Mouse (Mus musculus) heart, embryonic 12.5 days (tissue): ENCODE results near the gene Elavl4. TPM values are rescaled to one million over a fixed set of nuclear protein-coding genes. Genes with fewer than 3 reads are reported as not detected.

Experiments used
- ATAC-seq: fragments of 200-750 bp; cut with Nextera tagmentation; 2 replicates; pipeline ENCODE4 v1.8.0; 2017; ENCODE audit warnings: moderate TSS enrichment, moderate library complexity; ENCODE audit not compliant: insufficient number of reproducible peaks, low FRiP score
- H3K27ac ChIP-seq: fragments of 300-500 bp; sonication (generic); 2 replicates; pipeline ENCODE4 v1.5.1; 2016; ENCODE audit warnings: mild to moderate bottlenecking, moderate library complexity; ENCODE audit not compliant: poor library complexity, severe bottlenecking
- H3K27me3 ChIP-seq: fragments of 300-500 bp; sonication (generic); replicated peaks from 2 replicates; pipeline ENCODE4 v1.6.1; 2016; ENCODE audit warnings: mild to moderate bottlenecking, moderate library complexity
- H3K36me3 ChIP-seq: fragments of 300-500 bp; sonication (generic); 2 replicates; pipeline ENCODE4 v1.6.1; 2016; ENCODE audit warnings: mild to moderate bottlenecking, moderate library complexity
- H3K4me1 ChIP-seq: fragments of 300-500 bp; sonication (generic); replicated peaks from 2 replicates; pipeline ENCODE4 v1.6.1; 2016; ENCODE audit warnings: mild to moderate bottlenecking
- H3K4me2 ChIP-seq: fragments of 300-500 bp; sonication (generic); 2 replicates; pipeline ENCODE4 v1.6.1; 2016; ENCODE audit warnings: mild to moderate bottlenecking, moderate library complexity
- H3K4me3 ChIP-seq: fragments of 300-500 bp; sonication (generic); 2 replicates; pipeline ENCODE4 v1.5.1; 2016; ENCODE audit warnings: mild to moderate bottlenecking
- H3K9ac ChIP-seq: fragments of 300-500 bp; sonication (generic); 2 replicates; pipeline ENCODE4 v1.6.1; 2016; ENCODE audit warnings: mild to moderate bottlenecking, moderate library complexity
- H3K9me3 ChIP-seq: fragments of 300-500 bp; sonication (generic); replicated peaks from 2 replicates; pipeline ENCODE4 v1.6.1; 2016; ENCODE audit warnings: mild to moderate bottlenecking, moderate library complexity
- WGBS: fragments of 180-500 bp; shearing (Covaris S2); methylation state at CpG from one replicate; pipeline ENCODE4 v1.1.7; 2016; 5-methylcytosine and 5-hydroxymethylcytosine counted together
- polyA plus RNA-seq: library from polyadenylated mRNA; unstranded; fragments of >200 nt; fragmentation: Nextera tagmentation; extraction: Ambion mirVana; gene quantifications from 2 replicates; pipeline ENCODE4 v1.2.1, GENCODE M21; 2016

Elavl4 gene
- polyA plus RNA-seq, 1 experiment from 2014 or later: 3.3 TPM

DNA sequence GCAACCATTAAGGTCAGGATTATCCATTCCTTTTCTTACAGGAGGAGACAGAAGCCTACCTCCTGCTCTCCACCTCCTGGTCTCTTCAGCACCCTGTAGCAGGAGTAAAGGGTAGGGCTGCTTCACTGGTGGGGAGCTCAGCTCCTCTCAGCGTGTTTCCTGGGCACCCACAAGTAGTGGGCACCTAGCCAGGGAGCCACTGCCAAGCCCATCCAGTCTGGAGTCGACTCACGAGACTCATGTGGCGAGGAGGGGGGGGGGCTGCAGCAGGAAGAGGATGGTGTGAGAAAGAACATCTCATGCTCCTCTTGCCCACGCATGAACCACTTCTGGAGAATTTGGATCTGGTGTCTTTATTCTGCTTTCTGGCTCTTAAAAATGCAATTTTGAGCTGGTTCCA, 186.5 kb downstream of the Elavl4 start:
- no peak overlapping the region for H3K4me3 ChIP-seq
- WGBS: 81% methylated on average over 5 of the region's 5 CpGs
- no peak for ATAC-seq
- H3K27ac ChIP-seq: no peak overlapping the region
- H3K4me2 ChIP-seq: no peak overlapping the region
- H3K36me3 ChIP-seq: no peaks in the 10 kb centered on the region
- H3K4me1 ChIP-seq: no peaks in the 10 kb centered on the region
- no peak overlapping the region for H3K9ac ChIP-seq
- H3K9me3 ChIP-seq: no peaks in the 10 kb centered on the region
- H3K27me3 ChIP-seq: no peaks in the 10 kb centered on the region

DNA sequence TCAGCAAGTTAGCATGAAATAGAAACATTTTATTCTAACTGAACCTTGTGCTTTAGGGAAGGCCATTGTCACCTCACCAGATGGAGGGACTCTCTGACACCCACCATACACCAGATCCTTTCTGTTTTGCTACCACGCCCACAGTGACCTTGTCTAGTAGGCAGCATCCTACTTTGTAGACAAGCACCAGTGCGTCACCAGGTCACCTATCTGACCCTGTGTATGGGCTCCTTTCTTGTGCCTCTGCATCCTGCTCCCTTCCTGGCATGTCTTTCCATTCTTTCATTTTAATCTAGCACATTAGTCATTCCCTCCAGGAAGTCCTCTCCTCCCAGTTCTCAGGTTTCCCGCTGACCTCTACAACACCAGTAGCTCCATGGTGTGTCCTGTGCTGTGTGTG, 190.1 kb downstream of the Elavl4 start:
- Histone ChIP-seq H3K27ac (no peak overlapping the region), H3K4me2 (no peak overlapping the region), H3K36me3 (no peaks in the 10 kb centered on the region), H3K9ac (no peak overlapping the region), H3K27me3 (no peaks in the 10 kb centered on the region), H3K4me3 (no peak overlapping the region), H3K9me3 (no peaks in the 10 kb centered on the region), H3K4me1 (0 out of 2 replicates have a peak, but pooled peaks cover 3% of the 10 kb centered on the region)
- ATAC-seq: peak; percentile 55; the same call in 1 of the 2 replicates
- WGBS: 59% methylated on average over 3 of the region's 3 CpGs

DNA sequence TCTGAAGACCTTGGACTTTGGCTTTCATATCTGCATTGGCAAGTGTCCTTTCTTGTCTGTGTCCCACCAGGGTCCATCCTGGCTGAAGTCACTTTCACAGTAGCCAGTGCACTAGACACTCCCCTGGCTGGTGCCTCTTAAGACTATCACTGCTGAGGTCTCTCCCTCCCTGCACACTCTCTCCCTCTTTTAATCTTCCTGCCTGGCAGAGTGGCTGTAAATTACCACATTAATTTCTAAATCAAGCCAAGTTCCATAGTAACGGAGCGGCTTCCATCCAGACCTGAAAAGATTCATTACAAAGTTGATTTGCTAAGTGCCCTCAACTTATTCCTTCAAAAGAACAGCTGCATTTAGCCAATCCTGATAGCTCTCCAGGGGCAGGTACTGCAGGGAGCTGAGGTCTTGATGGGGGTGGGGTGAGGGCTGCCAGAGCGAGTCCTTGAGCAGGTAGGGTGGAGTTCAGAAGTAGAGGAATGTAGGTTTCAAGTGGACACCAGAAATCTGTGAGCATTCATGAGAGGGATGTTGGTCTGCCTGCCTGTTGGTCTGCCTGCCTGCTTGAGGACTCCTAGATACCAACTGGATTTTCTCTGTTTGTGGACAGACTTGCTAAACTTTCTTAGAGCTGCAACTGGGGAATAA, 194.1 kb downstream of the Elavl4 start:
- Histone ChIP-seq H3K27me3 (no peaks in the 10 kb centered on the region), H3K9me3 (no peaks in the 10 kb centered on the region), H3K4me1 (0 out of 2 replicates have a peak, but pooled peaks cover 5% of the 10 kb centered on the region), H3K9ac (no peak overlapping the region), H3K36me3 (no peaks in the 10 kb centered on the region), H3K4me2 (no peak overlapping the region), H3K4me3 (no peak overlapping the region), H3K27ac (no peak overlapping the region)
- whole genome bisulfite sequencing: 53% methylated on average over 3 of the region's 3 CpGs
- ATAC-seq: no peak

DNA sequence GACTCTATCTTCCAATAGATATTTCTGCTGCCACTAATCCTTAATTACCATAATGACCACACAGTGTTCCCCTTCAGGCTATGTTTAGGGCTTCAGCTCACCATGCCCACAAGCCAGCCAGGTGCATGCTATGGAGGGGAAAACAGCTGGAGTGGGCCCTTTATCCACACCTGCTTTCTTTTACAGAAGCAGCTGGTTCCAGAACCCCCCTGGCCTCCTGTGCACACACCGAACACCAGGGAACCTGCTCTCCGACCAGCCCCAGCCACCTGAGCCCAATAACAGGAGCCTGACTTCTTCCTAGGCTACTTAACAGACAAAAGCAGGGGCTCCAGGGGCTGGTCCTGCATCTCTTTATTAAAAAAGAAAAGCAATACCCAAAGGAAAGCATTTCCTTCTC, 195.8 kb downstream of the Elavl4 start:
- Histone ChIP-seq H3K4me3 (no peak overlapping the region), H3K36me3 (no peaks in the 10 kb centered on the region), H3K9me3 (no peaks in the 10 kb centered on the region), H3K27ac (no peak overlapping the region), H3K9ac (no peak overlapping the region), H3K4me1 (0 out of 2 replicates have a peak, but pooled peaks cover 9% of the 10 kb centered on the region), H3K4me2 (no peak overlapping the region), H3K27me3 (no peaks in the 10 kb centered on the region)
- no peak for ATAC-seq
- 72% methylated on average over 2 of the region's 2 CpGs for WGBS

Other genes starting within 250 kb of the Elavl4 start
- gene Agbl4, start 45.8 kb upstream of the Elavl4 start, polyA plus RNA-seq: 0.63 and 0.87 TPM in 2 replicates